Mouse (Mus musculus): Measurements from ENCODE around the gene Cdc45.

Gene Cdc45

GRCm38 (mm10) chr16:18733100-18733956 is 78.5 kb downstream of the Cdc45 start:
- DNase-seq (ENCODE audit: extremely low spot score, low read depth, low spot score): no peak

- no peak for DNase-seq (ENCODE audit: extremely low spot score, low read depth, low spot score)
These were observed 81.1 kb downstream of the Cdc45 start for GRCm38 (mm10) chr16:18730640-18731039.
